Mouse (Mus musculus): ENCODE measurements around the gene Col24a1. TPM values are rescaled to one million over a fixed set of nuclear protein-coding genes. Genes with fewer than 3 reads are reported as not detected.
A peak's percentile ranks its signal among the peaks of the same experiment; 100 is the strongest.

Gene Col24a1
- total RNA-seq, 1 experiment from 2014 or later = 0.37 TPM

- no peak for DNase-seq
These were observed 282.2 kb downstream of the Col24a1 start for GRCm38 (mm10) chr3:145574468-145574867.

- no peak for DNase-seq
These were observed 283.1 kb downstream of the Col24a1 start for GRCm38 (mm10) chr3:145575340-145575739.

- peak; percentile 93 for DNase-seq
These were observed 283.6 kb downstream of the Col24a1 start, which contains the start of gene Znhit6 for GRCm38 (mm10) chr3:145575743-145576481. Gene Znhit6 (plus strand): TSS chr3:145576205.

- no peak for DNase-seq
These were observed 284.2 kb downstream of the Col24a1 start for GRCm38 (mm10) chr3:145576482-145576822.

GRCm38 (mm10) chr3:145576876-145577275 is 284.6 kb downstream of the Col24a1 start:
- DNase-seq = no peak

GRCm38 (mm10) chr3:145583043-145583442 is 290.8 kb downstream of the Col24a1 start:
- no peak for DNase-seq

- no peak for DNase-seq
These were observed 291.4 kb downstream of the Col24a1 start for GRCm38 (mm10) chr3:145583522-145584200.

- no peak for DNase-seq
These were observed 298.3 kb downstream of the Col24a1 start for GRCm38 (mm10) chr3:145590562-145590961.

- DNase-seq = no peak
These were observed 299.7 kb downstream of the Col24a1 start for GRCm38 (mm10) chr3:145591841-145592542.

GRCm38 (mm10) chr3:145595354-145595753 is 303.1 kb downstream of the Col24a1 start:
- DNase-seq = no peak

GRCm38 (mm10) chr3:145599059-145599458 is 306.8 kb downstream of the Col24a1 start:
- no peak for DNase-seq

- DNase-seq = no peak
These were observed 308.5 kb downstream of the Col24a1 start for GRCm38 (mm10) chr3:145600801-145601200.

GRCm38 (mm10) chr3:145601345-145601744 is 309.1 kb downstream of the Col24a1 start:
- DNase-seq = no peak

Other genes starting within 250 kb of the Col24a1 start
- gene Clca2, start 193.0 kb upstream of the Col24a1 start, total RNA-seq (2021) = 0.26 and 0.33 TPM in 2 replicates
- gene Odf2l, start 173.9 kb upstream of the Col24a1 start, total RNA-seq (2021) = 18.6 and 25.8 TPM in 2 replicates